Mouse (Mus musculus) monocyte, adult 2 months (primary cell): Measurements from ENCODE around the gene Pax2.
"Not testable (repeated sequence)": the region's sequence is repeated elsewhere in the genome, so short reads cannot be mapped to it uniquely, and the experiment has no call there.

Experiments used
- DNase-seq, 2 experiments: peaks; one replicate each; pipeline ENCODE4 v3.0.0; 2022; ENCODE audit warnings: low spot score in 2 of 2, low read depth in 1 of 2

The Pax2 gene

DNA sequence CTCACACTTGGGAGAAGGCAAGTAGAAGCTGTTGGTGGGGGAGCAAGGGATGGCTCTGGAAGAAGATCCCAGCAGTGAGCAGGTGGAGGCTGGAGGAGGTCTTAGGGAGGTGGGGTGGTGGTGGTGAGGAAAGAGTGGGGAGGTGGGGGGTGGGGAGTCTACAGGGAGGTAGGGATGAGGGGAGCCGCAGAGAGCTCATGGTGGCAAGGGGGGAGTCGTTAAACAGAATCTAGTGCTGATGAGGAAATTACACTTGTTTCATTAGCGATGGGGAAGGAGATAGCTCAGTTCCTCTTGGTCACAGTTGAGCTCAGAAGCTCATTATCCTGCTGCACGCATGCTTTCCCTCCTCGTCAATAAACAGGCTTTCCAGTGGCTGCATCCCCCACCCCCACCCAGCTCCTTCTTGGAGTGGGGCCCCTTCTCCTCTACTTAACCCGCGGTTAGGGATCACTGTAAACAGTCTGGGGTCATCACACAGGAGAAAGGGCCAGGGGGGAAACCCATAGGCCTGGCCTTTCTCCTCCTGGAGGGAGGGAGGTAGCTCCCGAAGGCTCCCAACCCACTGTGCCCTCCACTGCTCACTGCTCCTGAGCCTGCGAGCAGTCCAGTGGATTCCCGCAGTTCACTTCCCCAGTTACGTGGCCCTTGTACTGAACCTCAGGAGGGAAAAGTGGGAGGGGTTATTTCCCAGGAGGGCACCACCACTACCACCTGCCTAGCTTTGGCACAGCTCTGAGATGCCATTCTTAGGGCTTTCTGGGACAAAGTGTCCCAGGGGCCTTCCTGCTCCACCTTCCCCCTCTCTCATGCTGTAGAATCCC, 78.6 kb downstream of the Pax2 start:
- DNase-seq: no peak

DNA sequence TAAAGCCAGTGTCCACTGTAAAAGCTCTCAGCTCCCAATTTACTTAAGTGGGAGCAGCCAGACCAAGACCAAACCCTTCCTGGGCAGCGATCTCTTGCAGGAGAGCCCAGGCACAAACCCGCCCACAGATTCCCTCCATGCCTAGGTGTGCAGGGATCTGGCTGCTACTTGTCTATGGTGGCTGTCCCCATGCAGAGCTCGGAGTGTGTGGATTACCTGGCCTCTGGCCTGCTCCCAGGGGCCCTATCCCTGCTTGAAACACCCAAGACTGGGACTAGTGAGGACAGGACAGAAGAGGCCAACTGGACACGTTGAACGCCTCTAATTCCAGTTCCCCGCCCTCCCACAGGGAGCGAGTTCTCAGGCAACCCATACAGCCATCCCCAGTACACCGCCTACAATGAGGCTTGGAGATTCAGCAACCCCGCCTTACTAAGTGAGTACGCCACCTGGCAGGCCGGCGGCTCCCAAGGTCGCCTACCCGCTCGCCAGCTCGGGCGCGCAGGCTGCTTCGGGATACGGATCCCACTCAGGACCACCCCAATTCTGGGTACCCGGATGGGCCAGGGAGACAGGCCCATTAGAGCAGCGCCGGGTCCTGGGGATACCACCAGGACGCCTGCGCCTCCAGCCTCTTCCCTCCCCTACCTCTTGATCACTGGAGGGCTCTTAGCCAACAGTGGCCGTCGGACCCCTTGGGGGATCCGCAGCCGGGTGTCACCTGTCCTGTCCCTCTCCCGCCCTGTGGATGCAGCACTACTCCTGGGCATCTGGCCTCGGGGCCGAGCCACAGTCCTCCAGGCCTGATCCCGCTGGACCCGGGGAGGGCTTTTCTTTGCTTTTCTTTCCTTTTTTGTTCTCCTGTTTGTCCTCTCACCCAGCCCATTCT, 79.4 kb downstream of the Pax2 start:
- DNase-seq: no peak

DNA sequence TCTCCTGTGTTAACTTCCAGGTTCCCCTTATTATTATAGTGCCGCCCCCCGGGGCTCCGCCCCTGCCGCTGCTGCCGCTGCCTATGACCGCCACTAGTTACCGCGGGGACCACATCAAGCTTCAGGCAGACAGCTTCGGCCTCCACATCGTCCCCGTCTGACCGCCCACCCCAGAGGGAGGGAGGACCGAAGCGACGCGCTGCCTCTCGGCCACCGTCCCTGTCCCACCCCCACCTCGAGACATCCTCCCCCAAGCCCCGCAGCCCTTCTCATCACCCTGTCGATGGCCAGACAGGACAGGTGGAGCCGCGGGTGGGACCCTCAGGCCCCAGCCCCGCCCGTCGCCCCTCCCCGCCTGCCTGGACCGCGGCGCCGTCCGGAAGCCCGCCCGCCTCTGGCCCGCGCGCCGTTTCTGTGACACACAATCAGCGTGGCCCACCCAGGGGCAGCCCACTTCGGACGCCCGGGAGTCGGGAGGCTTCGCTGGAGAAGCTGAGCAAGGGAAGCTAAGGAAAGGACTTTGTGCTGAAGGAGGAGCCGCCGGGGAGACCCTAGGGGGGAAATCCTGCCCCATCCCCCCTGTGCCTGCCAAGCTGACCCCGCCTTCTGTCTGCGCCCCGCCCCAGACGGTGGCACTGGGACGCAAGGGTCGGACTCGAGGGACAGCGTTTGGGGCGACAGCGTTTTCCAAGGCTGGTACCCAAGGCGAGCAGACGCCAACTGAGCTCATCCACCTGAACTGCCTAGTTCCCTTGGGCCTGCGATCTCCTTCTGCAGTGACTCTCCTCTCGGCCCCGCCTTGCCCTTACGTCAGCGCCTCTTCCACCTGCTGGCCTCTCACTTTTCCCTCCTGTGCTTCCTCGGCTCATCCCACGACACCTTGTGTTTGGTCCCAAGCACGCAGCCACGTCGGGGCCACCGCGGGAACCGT, 80.4 kb downstream of the Pax2 start:
- DNase-seq: no peak

DNA sequence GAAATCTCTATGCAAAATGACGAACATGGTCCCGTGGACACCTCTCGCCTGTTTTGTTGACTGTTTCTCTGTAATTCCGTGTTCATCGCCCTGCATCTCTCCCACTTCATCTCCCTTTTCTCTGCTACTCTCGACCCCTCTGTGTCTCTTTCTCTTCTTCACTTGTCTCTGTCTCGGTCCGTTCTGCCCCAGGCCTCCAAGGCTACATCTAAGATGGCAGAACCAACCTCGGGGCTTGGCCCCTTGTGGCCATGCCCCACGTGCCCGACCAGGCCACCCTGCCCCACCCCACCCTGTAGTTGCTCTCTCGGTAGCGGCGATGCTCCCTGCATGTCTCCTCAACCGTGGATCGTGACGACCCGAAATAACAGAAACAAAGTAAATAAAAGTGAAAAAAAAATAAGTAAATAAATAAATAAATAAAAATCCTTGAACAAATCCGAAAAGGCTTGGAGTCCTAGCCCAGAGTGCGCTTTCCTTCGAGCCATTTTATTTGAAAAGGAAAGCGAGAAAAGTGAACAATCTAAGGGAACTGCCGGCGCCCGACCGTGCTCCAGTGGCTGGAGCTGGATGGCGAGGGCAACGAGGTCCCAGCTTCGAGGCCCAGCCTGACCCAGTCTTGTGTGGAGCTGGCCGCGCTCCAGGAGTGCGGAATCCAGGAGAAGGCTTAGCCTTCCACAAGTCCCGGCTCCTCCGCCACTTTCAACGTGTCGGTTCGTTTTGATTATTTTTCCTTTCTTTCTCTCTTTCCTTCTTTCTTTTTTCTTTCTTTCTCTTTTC, 81.8 kb downstream of the Pax2 start:
- DNase-seq: no peak

DNA sequence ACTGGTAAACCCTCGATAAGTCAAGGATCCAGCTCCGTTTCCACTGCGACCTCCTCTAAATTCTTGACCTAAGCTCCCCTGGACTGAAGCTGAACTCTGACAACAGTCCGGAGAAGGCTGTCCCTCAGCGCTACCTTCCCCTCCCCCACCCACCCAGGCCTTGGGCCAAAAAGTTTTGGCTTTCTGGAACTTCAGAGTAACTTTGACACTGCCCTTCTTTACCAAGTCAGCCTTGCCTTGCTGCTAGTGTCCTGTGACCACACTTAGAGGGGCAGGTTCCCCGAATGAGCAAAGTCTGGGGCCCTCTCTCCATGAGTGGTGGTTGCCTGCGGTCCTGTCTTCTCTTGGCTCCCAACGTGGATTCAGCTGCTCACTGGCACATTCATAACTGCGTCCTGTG, 82.5 kb downstream of the Pax2 start:
- DNase-seq: no peak

DNA sequence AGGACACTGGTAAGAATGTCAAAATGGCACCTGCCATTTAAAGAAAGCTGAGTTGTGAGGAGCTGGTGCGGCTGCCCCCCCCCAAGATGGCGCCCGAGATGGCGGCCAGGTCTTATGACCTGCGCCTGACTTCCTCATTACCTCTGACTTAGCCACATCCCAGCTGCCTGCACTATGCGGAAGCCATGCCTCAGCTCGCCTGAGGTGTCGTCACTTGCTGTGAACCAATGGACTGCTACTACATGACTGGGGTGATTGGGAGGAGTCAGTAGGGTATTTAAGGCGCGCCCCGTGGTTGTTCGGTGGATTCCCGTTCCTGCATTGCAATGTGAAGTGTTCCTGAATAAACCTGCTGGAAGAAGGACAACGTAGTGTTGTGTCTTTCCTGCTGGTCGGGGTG, 86.8 kb downstream of the Pax2 start:
- DNase-seq: not testable (repeated sequence)

DNA sequence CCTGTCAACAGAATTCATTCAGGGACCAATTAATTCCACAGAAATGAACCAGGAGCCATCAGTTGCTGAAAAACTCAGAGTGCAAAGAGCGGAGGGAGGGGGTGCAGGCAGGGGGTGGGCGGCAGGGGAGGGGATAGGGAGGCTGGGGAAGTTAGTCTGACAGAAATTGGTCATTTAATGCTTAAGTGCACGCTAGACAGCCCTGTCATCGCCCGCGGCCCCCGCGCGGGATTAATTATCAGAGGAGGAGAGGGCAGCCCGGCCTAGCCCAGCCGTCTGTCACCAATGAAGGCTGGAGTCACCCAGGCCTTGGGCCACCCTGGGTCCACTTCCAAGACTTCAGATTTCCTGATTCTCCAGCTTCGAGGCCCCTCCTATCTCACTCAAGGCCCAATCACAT, 93.6 kb downstream of the Pax2 start:
- DNase-seq: no peak

DNA sequence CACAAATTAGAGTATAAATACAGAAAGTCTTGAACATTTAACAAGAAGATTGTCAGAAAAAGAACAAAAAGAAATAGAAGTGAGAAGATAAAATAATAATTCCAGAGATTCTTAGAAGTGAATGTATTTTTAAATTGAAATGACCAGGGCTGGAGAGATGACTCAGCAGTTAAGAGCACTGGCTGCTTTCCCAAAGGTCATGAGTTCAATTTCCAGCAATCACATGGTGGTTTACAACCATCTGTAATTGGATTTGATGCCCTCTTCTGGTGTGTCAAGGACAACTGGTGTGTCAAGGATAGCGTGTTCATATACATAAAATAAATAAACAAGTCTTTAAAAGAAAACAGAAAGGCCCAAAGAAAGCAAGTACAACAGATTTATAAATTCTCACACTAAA, 102.8 kb downstream of the Pax2 start:
- no peak for DNase-seq

DNA sequence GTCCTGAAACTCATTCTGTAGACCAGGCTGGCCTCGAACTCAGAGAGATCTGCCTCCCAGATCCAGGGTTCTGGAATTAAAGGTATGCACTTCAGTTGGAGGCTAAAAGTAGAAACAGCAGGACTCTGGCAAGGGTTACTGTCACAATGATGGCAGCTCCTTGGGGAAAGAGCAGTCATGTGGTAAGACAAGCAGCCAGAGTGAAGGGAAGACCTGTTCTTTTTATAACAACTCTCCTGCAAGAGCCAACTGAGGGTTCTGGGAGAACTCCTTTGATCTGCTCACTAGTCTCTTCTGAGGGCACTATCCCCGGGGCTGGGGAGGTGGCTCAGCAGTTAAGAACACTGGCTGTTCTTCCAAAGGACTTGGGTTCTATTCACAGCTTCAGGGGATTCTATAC, 112.9 kb downstream of the Pax2 start:
- DNase-seq: no peak

DNA sequence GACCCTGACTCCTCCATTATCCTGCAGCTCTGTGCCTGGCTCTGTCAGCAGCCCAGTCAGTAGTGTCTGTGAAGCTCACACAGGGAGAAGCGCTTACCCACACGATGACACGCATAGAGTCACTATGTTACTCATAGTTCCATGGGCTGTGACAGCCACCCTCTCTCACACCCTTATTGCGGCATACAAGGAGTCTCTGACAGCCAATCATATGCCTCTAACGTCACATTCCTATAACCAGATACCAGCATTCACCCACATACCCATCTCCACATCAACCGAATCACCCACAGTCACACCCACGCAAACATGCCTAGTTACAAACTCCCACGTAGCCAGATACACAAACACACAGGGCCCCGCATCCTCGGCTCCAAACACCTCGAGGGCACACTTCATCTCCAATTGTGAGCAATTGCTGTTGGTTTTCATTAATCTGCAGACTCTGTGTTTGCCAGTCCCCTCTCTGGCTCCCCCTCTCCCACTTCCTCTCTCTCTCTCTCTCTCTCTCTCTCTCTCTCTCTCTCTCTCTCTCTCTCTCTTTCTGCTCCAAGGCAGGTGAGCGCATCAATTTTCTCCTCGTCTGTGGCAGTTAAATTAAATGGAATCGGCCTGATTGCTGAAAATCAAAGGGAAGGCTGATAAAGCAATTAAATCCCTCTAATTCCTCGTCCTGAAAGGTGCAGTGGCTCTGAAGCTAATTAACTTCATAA, 118.5 kb downstream of the Pax2 start:
- no peak for DNase-seq

DNA sequence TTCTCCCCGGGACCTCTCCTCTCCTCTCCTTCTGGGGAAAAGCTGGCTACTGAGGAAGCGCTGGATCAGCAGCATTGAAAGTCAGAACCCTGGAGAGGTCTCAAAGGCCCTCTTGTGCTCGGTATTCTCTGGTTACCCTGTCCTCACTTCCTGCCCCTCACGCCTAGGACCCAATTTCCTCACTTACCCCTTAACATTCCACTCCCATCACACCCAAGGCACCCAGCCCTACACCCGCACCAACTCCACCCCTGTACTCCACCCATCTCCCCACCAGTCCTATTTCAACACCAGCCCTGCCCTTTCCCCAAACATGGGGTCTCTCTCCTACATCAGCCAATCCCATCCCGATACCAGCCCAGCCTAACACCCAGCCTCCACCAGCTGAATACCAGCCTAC, 119.1 kb downstream of the Pax2 start:
- DNase-seq: no peak

DNA sequence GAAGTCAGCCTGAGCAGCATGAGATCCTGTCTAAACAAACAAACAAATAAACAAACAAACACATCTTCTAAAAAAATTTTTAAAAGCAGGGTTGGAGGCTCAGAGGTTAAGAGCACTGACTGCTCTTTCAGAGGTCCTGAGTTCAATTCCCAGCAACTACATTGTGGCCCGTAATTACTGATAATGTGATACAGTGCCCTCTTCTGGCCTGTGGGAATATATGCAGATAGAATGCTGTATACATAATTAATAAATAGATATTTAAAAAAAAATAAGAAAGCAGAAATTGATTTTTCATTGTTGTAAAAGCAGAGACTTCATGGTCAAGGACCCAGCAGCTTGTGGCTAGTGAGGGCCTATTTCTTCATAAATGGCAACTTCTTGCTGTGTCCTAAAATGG, 119.9 kb downstream of the Pax2 start:
- DNase-seq: no peak

DNA sequence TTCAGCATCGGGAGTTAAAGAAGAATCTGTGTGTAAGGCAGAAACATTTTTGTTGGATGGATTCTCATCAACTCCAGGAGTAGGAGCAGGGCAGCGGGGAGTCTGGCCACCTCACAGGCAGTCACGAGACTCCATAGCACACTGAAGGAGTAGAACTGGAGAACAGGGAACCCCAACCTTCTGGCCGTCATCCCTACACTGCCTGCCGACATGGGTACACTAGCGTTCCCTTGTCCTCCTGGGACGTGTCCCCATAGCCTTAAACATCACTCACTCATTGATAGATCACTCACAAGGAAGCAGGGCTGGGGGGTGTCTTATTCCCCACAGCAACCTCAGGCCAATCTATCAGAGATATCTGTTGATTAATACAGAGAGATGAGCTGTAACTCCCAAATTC, 120.7 kb downstream of the Pax2 start:
- DNase-seq: no peak

DNA sequence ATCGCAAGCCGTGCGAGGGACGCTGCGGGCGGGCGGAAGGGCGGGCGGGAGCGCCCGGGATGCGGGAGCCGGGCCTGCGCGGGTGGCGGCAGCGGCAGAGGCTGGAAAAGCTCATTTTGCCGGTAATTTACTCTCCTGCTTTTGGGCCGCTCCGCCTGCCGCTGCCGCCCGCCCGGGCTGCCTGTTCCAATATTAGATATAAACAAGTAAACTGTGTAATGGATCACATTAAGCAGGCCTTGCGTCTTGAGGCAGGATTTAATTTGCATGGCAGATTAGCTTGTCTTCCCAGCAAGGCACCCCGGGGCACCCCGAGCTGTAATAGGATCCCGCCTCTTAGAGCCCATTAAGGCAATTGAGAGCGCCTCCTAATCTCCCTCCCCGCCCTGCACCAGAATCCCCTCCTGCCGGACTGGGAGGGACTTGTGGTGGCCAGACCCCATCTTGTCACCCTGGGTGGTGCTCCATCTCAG, 126.7 kb downstream of the Pax2 start:
- DNase-seq: no peak

DNA sequence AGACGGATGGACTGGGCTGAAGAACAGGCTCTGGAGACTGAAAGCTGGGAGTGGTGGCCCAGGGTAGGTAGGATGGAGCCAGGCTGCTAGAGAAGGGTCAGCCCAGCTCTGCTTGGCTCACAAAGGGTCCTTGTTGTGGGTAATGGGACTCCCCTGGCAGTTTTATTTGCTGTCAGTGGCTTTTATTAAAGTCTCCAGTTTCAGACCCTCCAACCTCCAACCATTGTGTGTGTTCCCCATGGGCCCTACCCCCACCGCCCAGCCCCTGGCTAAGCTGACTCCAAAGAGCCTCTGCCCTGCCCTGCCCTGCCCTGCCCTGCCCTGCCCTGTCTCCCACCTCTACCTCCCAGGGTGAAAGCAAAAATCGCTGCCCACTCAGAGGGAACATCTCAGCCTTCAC, 128.5 kb downstream of the Pax2 start:
- no peak for DNase-seq

DNA sequence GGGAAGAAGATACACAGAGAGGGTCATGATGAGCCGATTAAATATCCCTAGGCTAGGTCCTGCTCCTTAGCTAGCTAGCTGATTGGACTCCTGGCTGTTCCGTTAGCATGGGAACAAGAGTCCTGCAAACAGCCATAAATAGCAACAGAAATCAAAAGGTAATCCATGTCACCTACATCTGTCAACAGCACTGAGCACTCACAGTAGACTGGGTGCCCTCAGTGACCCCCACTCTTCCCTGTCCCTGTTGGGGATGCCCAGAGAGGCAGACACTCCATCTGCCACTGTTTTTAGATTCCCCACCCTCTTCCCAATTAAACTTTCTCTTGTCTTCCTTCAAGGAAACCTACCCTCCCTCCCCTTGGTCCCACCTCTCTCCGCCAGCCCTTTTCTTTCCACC, 130.6 kb downstream of the Pax2 start:
- DNase-seq: no peak
